Mouse (Mus musculus) left cerebral cortex, adult 2 months (tissue): ENCODE results near the gene Ncam1. TPM values are rescaled to one million over a fixed set of nuclear protein-coding genes. Genes with fewer than 3 reads are reported as not detected.

Source experiments
- DNase-seq, 2 experiments: peaks; one replicate each; pipeline ENCODE4 v3.0.0; 2021 to 2022; ENCODE audit warnings: low spot score in 2 of 2, mixed read lengths in 1 of 2; ENCODE audit errors: extremely low spot score in 1 of 2
- H3K27ac ChIP-seq: fragments of 200-600 bp; 2 replicates; pipeline ENCODE4 v1.8.1; 2022
- H3K4me3 ChIP-seq: fragments of 200-600 bp; 2 replicates; pipeline ENCODE4 v1.8.1; 2022
- CTCF ChIP-seq: fragments of 200-600 bp; IDR thresholded peaks from 2 replicates; pipeline ENCODE4 v1.8.1; 2022; ENCODE audit warnings: antibody characterized with exemption, mild to moderate bottlenecking, moderate library complexity
- intact Hi-C: fragments of 180-260 bp; cut with DNase I; formaldehyde crosslinking; loops from one replicate; pipeline ENCODE4 v1.15.1; 2025
- total RNA-seq, 2 experiments: library from RNA; stranded (reverse); gene quantifications; 2 replicates each; pipeline ENCODE4 v1.2.3; 2021

Gene Ncam1
- total RNA-seq, 2 experiments from 2014 or later: 270 to 291 TPM

GRCm38 (mm10) chr9:49486805-49487656, 311.7 kb downstream of the Ncam1 start:
- intact Hi-C loops: loop anchor here (5.0 kb wide), 1 partner anchor 845 kb away; no protein-coding TSS in a partner anchor
- Histone ChIP-seq H3K4me3 (no peak overlapping the region), H3K27ac (no peak overlapping the region)
- no peak for DNase-seq
- TF ChIP-seq CTCF: no peak

GRCm38 (mm10) chr9:49485892-49486311, 312.8 kb downstream of the Ncam1 start, which contains the start of gene Ttc12:
TSS of gene Ttc12 (minus strand) at chr9:49486225.
- intact Hi-C loops: loop anchor here (1.0 to 5.0 kb wide), 2 partner anchors 239 to 844 kb away; no protein-coding TSS in a partner anchor
- DNase-seq: peak in 1 of 2 experiments; percentile 54
- peak within 1 kb of the TSS; percentile 48 for H3K4me3 ChIP-seq
- no peak within 1 kb of the TSS for H3K27ac ChIP-seq
- TF ChIP-seq CTCF: no peak

GRCm38 (mm10) chr9:49485250-49485891, 313.4 kb downstream of the Ncam1 start:
- peak; percentile 68 for TF ChIP-seq CTCF
- intact Hi-C loops: loop anchor here (1.0 to 5.0 kb wide), 2 partner anchors 238 to 843 kb away; no protein-coding TSS in a partner anchor
- H3K4me3 ChIP-seq: peak overlapping the region; percentile 48
- DNase-seq: no peak
- H3K27ac ChIP-seq: no peak overlapping the region

GRCm38 (mm10) chr9:49483316-49483715, 315.4 kb downstream of the Ncam1 start:
- intact Hi-C loops: no loop called here
- DNase-seq: no peak
- TF ChIP-seq CTCF: peak; percentile 8
- H3K4me3 ChIP-seq: no peak overlapping the region
- no peak overlapping the region for H3K27ac ChIP-seq

GRCm38 (mm10) chr9:49472126-49472525, 326.6 kb downstream of the Ncam1 start:
- TF ChIP-seq CTCF: no peak
- Histone ChIP-seq H3K27ac (no peak overlapping the region), H3K4me3 (no peak overlapping the region)
- intact Hi-C loops: no loop called here
- peak in 1 of 2 experiments; percentile 6 for DNase-seq

- DNase-seq: peak in 1 of 2 experiments; percentile 9
- intact Hi-C loops: no loop called here
These were observed 327.8 kb downstream of the Ncam1 start for GRCm38 (mm10) chr9:49470946-49471345.

GRCm38 (mm10) chr9:49470006-49470405, 328.7 kb downstream of the Ncam1 start:
- H3K4me3 ChIP-seq: no peak overlapping the region
- no peak for TF ChIP-seq CTCF
- H3K27ac ChIP-seq: no peak overlapping the region
- intact Hi-C loops: no loop called here
- peak in 1 of 2 experiments; percentile 7 for DNase-seq

More at GRCm38 (mm10) chr9:49470946-49471345, 327.8 kb downstream of the Ncam1 start:
- H3K4me3 ChIP-seq: no peak overlapping the region
- TF ChIP-seq CTCF: no peak
- H3K27ac ChIP-seq: no peak overlapping the region

- H3K27ac ChIP-seq: no peak overlapping the region
- no peak for TF ChIP-seq CTCF
- intact Hi-C loops: no loop called here
- DNase-seq: no peak
- no peak overlapping the region for H3K4me3 ChIP-seq
These were observed 342.6 kb downstream of the Ncam1 start for GRCm38 (mm10) chr9:49456136-49456535.

GRCm38 (mm10) chr9:49452396-49452795, 346.3 kb downstream of the Ncam1 start:
- intact Hi-C loops: no loop called here
- Histone ChIP-seq H3K4me3 (no peak overlapping the region), H3K27ac (no peak overlapping the region)
- no peak for DNase-seq
- TF ChIP-seq CTCF: no peak
